Mouse (Mus musculus) T-helper 1 cell (primary cell): ENCODE data around the gene Amd1.
"Not testable (repeated sequence)": the region's sequence is repeated elsewhere in the genome, so short reads cannot be mapped to it uniquely, and the experiment has no call there.

Source experiments
- in situ Hi-C: fragments of 300-600 bp; cut with MboI, MseI; formaldehyde crosslinking; loops from one replicate; pipeline ENCODE4 v1.15.1; 2025; ENCODE audit warnings: high pct_unique_total_duplicates

The Amd1 gene

GRCm38 (mm10) chr10:40301181-40302075, 558 bp downstream of the Amd1 start:
- in situ Hi-C loops = not testable (repeated sequence)

- in situ Hi-C loops = no loop called here
Measured at GRCm38 (mm10) chr10:40300648-40301171, 1.3 kb downstream of the Amd1 start.

GRCm38 (mm10) chr10:40292640-40293039, 9.3 kb downstream of the Amd1 start:
- in situ Hi-C loops = loop anchor here (25.0 kb wide), 1 partner anchor 595 kb away; the partner anchor contains the start of genes Cdc40 and Wasf1

- in situ Hi-C loops = loop anchor here (25.0 kb wide), 1 partner anchor 601 kb away; the partner anchor contains the start of genes Cdc40 and Wasf1
Measured at GRCm38 (mm10) chr10:40286767-40287166, 15.2 kb downstream of the Amd1 start.

GRCm38 (mm10) chr10:40285571-40285970, 16.4 kb downstream of the Amd1 start:
- in situ Hi-C loops = loop anchor here (25.0 kb wide), 1 partner anchor 602 kb away; the partner anchor contains the start of genes Cdc40 and Wasf1

- in situ Hi-C loops = loop anchor here (25.0 kb wide), 1 partner anchor 602 kb away; the partner anchor contains the start of genes Cdc40 and Wasf1
Measured at GRCm38 (mm10) chr10:40284997-40285396, 17.0 kb downstream of the Amd1 start.

GRCm38 (mm10) chr10:40284179-40284831, 17.7 kb downstream of the Amd1 start:
- in situ Hi-C loops = loop anchor here (25.0 kb wide), 1 partner anchor 603 kb away; the partner anchor contains the start of genes Cdc40 and Wasf1

GRCm38 (mm10) chr10:40283636-40284035, 18.4 kb downstream of the Amd1 start:
- in situ Hi-C loops = loop anchor here (25.0 kb wide), 1 partner anchor 604 kb away; the partner anchor contains the start of genes Cdc40 and Wasf1

GRCm38 (mm10) chr10:40281565-40281964, 20.4 kb downstream of the Amd1 start:
- in situ Hi-C loops = loop anchor here (25.0 kb wide), 1 partner anchor 606 kb away; the partner anchor contains the start of genes Cdc40 and Wasf1

GRCm38 (mm10) chr10:40278317-40278716, 23.7 kb downstream of the Amd1 start:
- in situ Hi-C loops = loop anchor here (25.0 kb wide), 1 partner anchor 609 kb away; the partner anchor contains the start of genes Cdc40 and Wasf1

GRCm38 (mm10) chr10:40275991-40276390, 26.0 kb downstream of the Amd1 start:
- in situ Hi-C loops = loop anchor here (25.0 kb wide), 1 partner anchor 611 kb away; the partner anchor contains the start of genes Cdc40 and Wasf1

GRCm38 (mm10) chr10:40273938-40274337, 28.0 kb downstream of the Amd1 start:
- in situ Hi-C loops = no loop called here

- in situ Hi-C loops = no loop called here
Measured at GRCm38 (mm10) chr10:40271216-40271615, 30.8 kb downstream of the Amd1 start.

- in situ Hi-C loops = no loop called here
Measured at GRCm38 (mm10) chr10:40264920-40265319, 37.1 kb downstream of the Amd1 start.

- in situ Hi-C loops = no loop called here
Measured at GRCm38 (mm10) chr10:40263691-40264090, 38.3 kb downstream of the Amd1 start.

GRCm38 (mm10) chr10:40262200-40262599, 39.8 kb downstream of the Amd1 start:
- in situ Hi-C loops = no loop called here

- in situ Hi-C loops = no loop called here
Measured at GRCm38 (mm10) chr10:40260305-40260704, 41.7 kb downstream of the Amd1 start.

GRCm38 (mm10) chr10:40259542-40259941, 42.4 kb downstream of the Amd1 start:
- in situ Hi-C loops = loop anchor here (5.0 kb wide), 2 partner anchors 38 to 268 kb away; no protein-coding TSS in a partner anchor

- in situ Hi-C loops = loop anchor here (5.0 kb wide), 2 partner anchors 38 to 268 kb away; no protein-coding TSS in a partner anchor
Measured at GRCm38 (mm10) chr10:40258976-40259375, 43.0 kb downstream of the Amd1 start.

GRCm38 (mm10) chr10:40258401-40258966, 43.5 kb downstream of the Amd1 start:
- in situ Hi-C loops = loop anchor here (5.0 kb wide), 2 partner anchors 39 to 269 kb away; no protein-coding TSS in a partner anchor
